Mouse (Mus musculus): ENCODE data around the gene Dhtkd1.

- TF ChIP-seq CTCF (IDR thresholded peaks at IDR 0.05) (no peak), EP300 (IDR thresholded peaks at IDR 0.05) (no peak)
These were observed 6.4 kb upstream of the Dhtkd1 start for GRCm38 (mm10) chr2:5948964-5949363.

Measured in lung, postnatal 0 days (tissue).